8 mouse cellular contexts compared by ENCODE assay signal in genomic region chr2:91537588-91538205, GRCm38 (mm10). TPM values are rescaled to one million over a fixed set of nuclear protein-coding genes. Genes with fewer than 3 reads are reported as not detected.
DNase-seq lines count a peak whose midpoint lies in the region; ATAC-seq lines count a peak whose summit lies in the region.

No protein-coding gene starts in this region.

- no peak overlapping the region for H3K27ac ChIP-seq in embryonic facial prominence, embryonic 10.5 days (replicated peaks)
- H3K27ac ChIP-seq in intestine, embryonic 16.5 days (ENCODE audit: low read length), result no peak overlapping the region

- H3K9ac ChIP-seq in intestine, embryonic 16.5 days (ENCODE audit: low read depth, low read length), result peak overlapping the region; percentile 42; the same call in 1 of the 2 replicates

- peak overlapping the region; percentile 42 for H3K4me3 ChIP-seq in embryonic facial prominence, embryonic 10.5 days
- H3K4me3 ChIP-seq in intestine, embryonic 16.5 days (ENCODE audit: low read length), result peak overlapping the region; percentile 48

- H3K36me3 ChIP-seq in embryonic facial prominence, embryonic 10.5 days (replicated peaks), result peaks cover 14% of the 10 kb centered on the region
- no peaks in the 10 kb centered on the region for H3K36me3 ChIP-seq in intestine, embryonic 16.5 days (ENCODE audit: control insufficient read depth, insufficient read depth, low read length)

- peak overlapping the region; percentile 54 for H3K4me2 ChIP-seq in intestine, embryonic 16.5 days (ENCODE audit: low read depth, low read length)

- intact Hi-C loops in left cerebral cortex, postnatal 25 days (cut with DNase I), result no loop called here

- ATAC-seq in intestine, embryonic 16.5 days, result peak; percentile 99

- peak; percentile 95 for DNase-seq in adrenal gland, postnatal 14 days
- DNase-seq in embryonic facial prominence, embryonic 10.5 days (ENCODE audit: low spot score), result peak; percentile 81
- peak; percentile 37 for DNase-seq in gonadal fat pad, adult 2 months (ENCODE audit: low read depth)
- DNase-seq in left cerebral cortex, postnatal 25 days (ENCODE audit: low spot score in 2 of 2), result peak; percentile 65 to 77
- DNase-seq in mesoderm, embryonic 11.5 days (ENCODE audit: low read depth, low spot score), result peak; percentile 74
- DNase-seq in right cerebral cortex, postnatal 25 days, result peak; percentile 67
- DNase-seq in urinary bladder, postnatal 36 days (ENCODE audit: low spot score in 2 of 2), result peak; percentile 82 to 90

- H3K27me3 ChIP-seq in embryonic facial prominence, embryonic 10.5 days (replicated peaks; ENCODE audit: low read depth, poor library complexity, severe bottlenecking), result no peaks in the 10 kb centered on the region
- H3K27me3 ChIP-seq in intestine, embryonic 16.5 days (replicated peaks; ENCODE audit: control insufficient read depth, insufficient read depth, low read length), result no peaks in the 10 kb centered on the region

- H3K9me3 ChIP-seq in embryonic facial prominence, embryonic 10.5 days, result no peaks in the 10 kb centered on the region
- H3K9me3 ChIP-seq in intestine, embryonic 16.5 days (ENCODE audit: control insufficient read depth, low read length), result no peaks in the 10 kb centered on the region

- 3% methylated on average over 17 of the region's 17 CpGs for WGBS in embryonic facial prominence, embryonic 10.5 days
- WGBS in intestine, embryonic 16.5 days, result 3% methylated on average over 17 of the region's 17 CpGs

- H3K4me1 ChIP-seq in embryonic facial prominence, embryonic 10.5 days, result peaks cover 16% of the 10 kb centered on the region
- H3K4me1 ChIP-seq in intestine, embryonic 16.5 days (ENCODE audit: control insufficient read depth, insufficient read depth, low read length), result peaks cover 3% of the 10 kb centered on the region

RNA-seq across cellular contexts. Expression of gene Ckap5, which starts 11.1 kb away (rescaled TPM):
- 45.3 and 52.8 TPM in 2 replicates for total RNA-seq in adrenal gland, postnatal 14 days (2021)
- 137 and 141 TPM in 2 replicates for polyA plus RNA-seq in embryonic facial prominence, embryonic 10.5 days (2016; fragmentation: Nextera tagmentation; extraction: Ambion mirVana)
- polyA plus RNA-seq in gonadal fat pad, adult 2 months (2012; rRNA removed), result 9.7 and 9.8 TPM in 2 replicates
- polyA plus RNA-seq in intestine, embryonic 16.5 days (2015; fragmentation: Nextera tagmentation; extraction: Ambion mirVana), result 40.0 and 48.2 TPM in 2 replicates
- 100 to 1,000 TPM; 132 to 139 TPM for total RNA-seq in left cerebral cortex, postnatal 25 days (2021)

Comparison
In these comparisons a context has a peak if more than half of its experiments do, and no peak if none do; other contexts are left out.
1. DNase-seq: peak in every context shown above with its lines; median percentile 95 in adrenal gland, postnatal 14 days; 86 in urinary bladder, postnatal 36 days; 81 in embryonic facial prominence, embryonic 10.5 days; 74 in mesoderm, embryonic 11.5 days; 71 in left cerebral cortex, postnatal 25 days; 67 in right cerebral cortex, postnatal 25 days; 37 in gonadal fat pad, adult 2 months.